Mouse (Mus musculus) midbrain, embryonic 14.5 days (tissue): ENCODE data around the gene Sv2c. TPM values are rescaled to one million over a fixed set of nuclear protein-coding genes. Genes with fewer than 3 reads are reported as not detected.

Experiments used
- polyA plus RNA-seq: library from polyadenylated mRNA; unstranded; fragments of >200 nt; fragmentation: Nextera tagmentation; extraction: Ambion mirVana; gene quantifications from 2 replicates; pipeline ENCODE4 v1.2.1, GENCODE M21; 2014

Sv2c gene
- polyA plus RNA-seq, 1 experiment from 2014 or later = 9.2 TPM

Other genes with a start within 250 kb of the Sv2c start
- gene Iqgap2, start 240.7 kb downstream of the Sv2c start, polyA plus RNA-seq = 2.6 and 4.8 TPM in 2 replicates
- gene Gm20075, start 51.2 kb downstream of the Sv2c start, polyA plus RNA-seq = 27.2 and 30.6 TPM in 2 replicates
- not detected in 2 replicates for gene Gm17190, start 50.5 kb downstream of the Sv2c start, polyA plus RNA-seq